Mouse (Mus musculus) c-Kit-positive CD71-positive TER-119-positive erythroid progenitor cells, embryonic 14.5 days (primary cell): Measurements from ENCODE around the gene Calhm6.

Experiments
- DNase-seq: peaks from one replicate; pipeline ENCODE4 v3.0.0-alpha.2; 2013; ENCODE audit warnings: low spot score

Gene Calhm6

DNA sequence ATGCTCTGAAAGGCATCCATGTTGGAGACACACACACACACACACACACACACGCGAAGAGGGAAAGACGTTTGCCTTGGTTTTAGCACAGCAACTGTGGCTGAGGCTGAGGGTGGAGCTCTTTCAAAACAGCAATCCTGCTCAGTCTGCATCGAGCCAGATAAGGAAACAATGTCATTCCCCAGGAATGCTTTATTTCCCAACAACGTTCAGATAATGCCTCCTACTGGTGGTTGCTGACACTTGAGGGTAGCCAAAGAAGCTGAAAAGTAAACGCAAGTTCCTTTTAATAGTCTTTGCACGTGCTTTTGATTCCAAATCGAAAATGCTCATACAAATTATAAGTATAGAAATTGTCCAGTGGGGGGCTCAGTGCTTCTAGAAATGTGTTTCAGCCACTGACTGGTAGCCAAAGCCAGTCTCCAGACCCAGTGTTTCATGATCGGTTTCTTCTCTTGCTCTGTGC lies 31.3 kb downstream of the Calhm6 start, which contains the start of gene Calhm5:
TSS of gene Calhm5 (minus strand) at position 102 of the 466 bp plus-strand sequence.
- DNase-seq = no peak

DNA sequence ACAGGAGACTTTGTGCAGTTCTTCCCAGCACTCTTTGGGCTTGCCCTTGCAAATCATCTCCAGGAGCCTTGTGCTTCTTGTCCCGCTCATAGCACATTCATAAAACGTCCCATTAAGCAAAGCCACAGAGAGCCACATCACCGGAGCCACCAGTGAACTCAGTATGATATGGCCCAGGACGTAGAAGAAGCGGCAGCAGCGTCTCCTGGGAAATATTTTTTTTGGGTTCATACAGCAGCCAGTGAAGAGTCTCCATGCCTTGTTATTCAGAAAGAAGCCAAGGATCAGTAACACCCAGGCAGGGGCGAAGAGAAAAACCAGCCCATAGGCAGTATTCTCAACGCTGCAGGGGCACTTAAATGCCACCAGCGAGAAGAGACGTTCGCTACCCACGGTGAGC lies 31.8 kb downstream of the Calhm6 start:
- DNase-seq = no peak

DNA sequence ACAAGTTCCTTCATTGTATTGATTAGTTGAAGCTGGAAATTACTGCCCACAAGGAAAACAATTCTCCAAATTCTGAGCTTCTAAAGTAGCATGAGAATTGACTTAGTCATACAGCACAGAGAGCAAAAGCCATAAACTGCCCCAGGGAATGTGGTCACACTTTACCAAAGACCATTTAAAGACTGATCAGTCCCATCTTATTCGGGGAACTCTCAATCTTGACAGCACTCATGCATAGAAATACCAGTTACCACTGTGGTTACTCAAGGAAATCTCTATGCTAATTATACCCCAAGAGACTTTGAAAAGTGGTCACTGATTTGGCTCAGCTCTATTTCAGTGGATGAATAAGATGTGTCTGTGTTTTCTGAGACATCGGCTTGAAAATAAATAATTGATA lies 32.6 kb downstream of the Calhm6 start:
- DNase-seq = no peak

DNA sequence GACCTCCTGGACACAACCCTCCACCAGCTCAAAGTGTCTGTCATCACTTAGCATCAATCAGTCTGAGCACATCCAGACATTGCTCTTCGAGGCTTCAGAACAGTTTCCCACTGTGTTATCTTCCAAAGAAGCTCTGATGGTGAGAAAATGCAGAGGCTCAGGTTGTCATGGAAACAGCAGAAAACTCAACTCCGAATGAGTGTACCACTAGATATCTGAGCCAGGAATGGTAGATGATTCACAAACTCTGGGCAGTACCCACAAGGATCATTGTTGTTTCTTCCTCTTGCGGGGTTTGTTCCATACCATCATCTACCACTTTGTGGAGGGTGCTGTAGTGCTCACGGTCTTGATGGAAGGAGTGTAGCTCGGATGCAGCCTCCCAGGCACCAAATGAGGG lies 35.9 kb downstream of the Calhm6 start:
- DNase-seq = no peak

DNA sequence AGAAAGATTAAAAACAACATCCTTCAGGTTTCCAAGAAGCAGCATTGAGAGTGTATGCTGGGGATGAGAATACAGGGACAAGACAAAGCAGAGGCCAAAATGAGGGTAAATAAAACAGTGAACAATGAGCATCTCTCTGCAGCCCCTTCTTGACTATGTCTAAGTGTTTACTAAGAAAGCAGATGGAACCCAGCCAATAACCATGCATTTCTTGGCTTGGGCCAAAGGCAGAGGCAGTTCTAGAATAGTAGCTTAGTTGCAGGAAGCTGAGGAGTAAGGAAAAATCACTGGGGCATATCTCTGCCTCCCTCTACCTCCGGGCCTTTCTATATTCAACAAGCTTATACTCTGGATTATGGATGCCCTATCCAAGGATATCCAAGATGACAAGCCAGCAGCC lies 37.3 kb downstream of the Calhm6 start:
- DNase-seq = no peak

DNA sequence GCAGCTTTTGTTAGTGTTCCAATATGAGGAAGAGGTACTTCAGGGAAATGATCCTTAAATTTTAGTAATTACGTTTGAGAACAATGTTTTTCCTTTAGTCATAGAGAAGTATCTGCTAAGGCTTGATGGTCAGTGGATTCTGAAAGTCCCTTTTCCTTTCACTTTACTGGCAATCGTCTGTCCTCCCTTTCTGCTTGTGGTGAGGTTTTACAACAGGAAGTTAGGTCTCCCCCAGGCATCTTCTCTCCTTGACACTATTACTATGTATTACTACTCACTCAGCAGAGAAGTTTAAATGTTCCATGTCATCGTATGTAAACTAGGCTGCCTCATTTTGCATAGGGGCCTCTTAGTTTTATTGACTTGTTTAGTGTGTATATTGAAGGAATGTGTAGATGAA lies 38.3 kb downstream of the Calhm6 start:
- DNase-seq = no peak

DNA sequence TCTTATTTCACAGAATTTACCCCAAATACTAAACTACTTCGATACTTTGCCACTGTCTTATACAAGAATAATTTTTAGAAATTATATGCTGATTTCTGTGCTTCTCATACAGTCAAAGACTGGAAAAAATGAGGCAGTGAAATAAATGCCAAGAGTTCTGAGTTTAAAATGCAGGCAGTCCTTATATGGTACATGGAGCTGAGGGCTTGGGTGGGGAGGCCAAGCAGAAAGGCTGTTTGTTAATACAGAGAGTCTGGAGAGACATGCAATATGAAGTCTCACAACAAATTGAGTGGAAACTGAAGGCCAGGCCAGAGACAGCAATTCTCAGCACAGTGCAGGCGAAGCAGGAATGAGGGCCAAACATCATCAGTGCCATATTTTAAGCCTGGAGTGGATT lies 39.3 kb downstream of the Calhm6 start:
- DNase-seq = no peak

DNA sequence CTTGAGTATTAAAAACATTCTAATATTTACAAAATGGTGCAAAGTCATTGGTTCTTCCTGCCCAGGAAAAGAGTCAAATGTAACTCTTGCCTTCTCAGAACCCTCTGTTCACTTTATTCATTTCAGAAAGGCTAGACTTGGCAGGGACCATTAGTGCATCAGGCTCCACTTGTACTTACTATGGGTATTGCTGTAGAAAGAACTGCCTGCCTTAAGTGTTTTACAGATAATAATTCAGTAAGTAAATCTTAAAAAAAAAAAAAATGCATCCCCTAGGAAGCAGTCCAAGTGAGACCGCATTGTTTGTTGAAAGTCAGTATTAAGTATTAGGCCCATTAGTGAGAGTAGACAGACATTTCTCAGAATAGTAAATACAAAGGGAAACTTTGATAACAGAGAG lies 41.3 kb downstream of the Calhm6 start:
- DNase-seq = no peak
